Mouse (Mus musculus) liver, embryonic 14.5 days (tissue): ENCODE measurements around the gene Mapkapk2.
"Not testable (repeated sequence)": the region's sequence is repeated elsewhere in the genome, so short reads cannot be mapped to it uniquely, and the experiment has no call there.

Experiments
- CTCF ChIP-seq: IDR thresholded peaks from 2 replicates; pipeline ENCODE4 v1.5.1; 2016; ENCODE audit warnings: antibody characterized with exemption, low read depth, control low read depth
- EP300 ChIP-seq: IDR thresholded peaks from 2 replicates; pipeline ENCODE4 v1.6.1; 2016; ENCODE audit warnings: antibody characterized with exemption, low read depth

GRCm38 (mm10) chr1:131145222-131145621 is 47.6 kb upstream of the Mapkapk2 start:
- not testable (repeated sequence) for TF ChIP-seq CTCF, EP300
